Mouse (Mus musculus) spleen, adult 12 weeks (tissue): ENCODE results near the gene Dpep3.
A peak's percentile ranks its signal among the peaks of the same experiment; 100 is the strongest.

ENCODE experiments used
- DNase-seq: peaks from one replicate; pipeline ENCODE4 v3.0.0; 2022; ENCODE audit warnings: low spot score

Dpep3 gene

GRCm38 (mm10) chr8:105935863-105936603, 43.2 kb downstream of the Dpep3 start:
- DNase-seq, result no peak

GRCm38 (mm10) chr8:105935105-105935504, 44.1 kb downstream of the Dpep3 start:
- no peak for DNase-seq

GRCm38 (mm10) chr8:105933762-105934161, 45.5 kb downstream of the Dpep3 start, which contains the start of gene Ctrl:
Gene Ctrl, minus strand, starts transcription at chr8:105933862.
- no peak for DNase-seq

GRCm38 (mm10) chr8:105932525-105932924, 46.7 kb downstream of the Dpep3 start:
- DNase-seq, result no peak

- no peak for DNase-seq
Measured at GRCm38 (mm10) chr8:105931271-105931670, 48.0 kb downstream of the Dpep3 start.

- peak; percentile 76 for DNase-seq
Measured at GRCm38 (mm10) chr8:105930602-105931001, 48.6 kb downstream of the Dpep3 start.

GRCm38 (mm10) chr8:105925123-105925522, 54.1 kb downstream of the Dpep3 start:
- DNase-seq, result no peak
